Mouse (Mus musculus): ENCODE results near the gene Six2. TPM values are rescaled to one million over a fixed set of nuclear protein-coding genes. Genes with fewer than 3 reads are reported as not detected.

Six2 gene
- not detected for total RNA-seq (2021)
- long read RNA-seq, experiment 1: 0 reads
- long read RNA-seq, experiment 2: 0 reads

GRCm38 (mm10) chr17:85688236-85688910 is at the start of gene Six2:
TSS of gene Six2 (minus strand) at chr17:85688274.
- peak; percentile 44 to 56 for DNase-seq

GRCm38 (mm10) chr17:85737090-85737780 is 49.2 kb upstream of the Six2 start:
- DNase-seq: no peak

- DNase-seq: no peak
These were observed 43.3 kb upstream of the Six2 start for GRCm38 (mm10) chr17:85731329-85731728.

- peak in 1 of 2 experiments; percentile 12 for DNase-seq
These were observed 42.3 kb upstream of the Six2 start for GRCm38 (mm10) chr17:85730231-85731015.

GRCm38 (mm10) chr17:85728071-85728718 is 40.1 kb upstream of the Six2 start:
- DNase-seq: peak in 1 of 2 experiments; percentile 20

GRCm38 (mm10) chr17:85725988-85726387 is 37.9 kb upstream of the Six2 start:
- DNase-seq: no peak

GRCm38 (mm10) chr17:85723166-85723565 is 35.1 kb upstream of the Six2 start:
- no peak for DNase-seq

GRCm38 (mm10) chr17:85717266-85717665 is 29.2 kb upstream of the Six2 start:
- no peak for DNase-seq

- no peak for DNase-seq
These were observed 27.7 kb upstream of the Six2 start for GRCm38 (mm10) chr17:85715784-85716183.

GRCm38 (mm10) chr17:85714370-85714769 is 26.3 kb upstream of the Six2 start:
- DNase-seq: no peak

GRCm38 (mm10) chr17:85712874-85713273 is 24.8 kb upstream of the Six2 start:
- no peak for DNase-seq

GRCm38 (mm10) chr17:85704369-85705260 is 16.5 kb upstream of the Six2 start:
- DNase-seq: no peak

- DNase-seq: no peak
These were observed 12.0 kb upstream of the Six2 start for GRCm38 (mm10) chr17:85700028-85700427.

- DNase-seq: no peak
These were observed 10.6 kb upstream of the Six2 start for GRCm38 (mm10) chr17:85698643-85699042.

GRCm38 (mm10) chr17:85697976-85698375 is 9.9 kb upstream of the Six2 start:
- DNase-seq: no peak

- no peak for DNase-seq
These were observed 6.4 kb upstream of the Six2 start for GRCm38 (mm10) chr17:85694499-85694898.

GRCm38 (mm10) chr17:85693101-85693500 is 5.0 kb upstream of the Six2 start:
- no peak for DNase-seq

- DNase-seq: no peak
These were observed 4.5 kb upstream of the Six2 start for GRCm38 (mm10) chr17:85692594-85692993.

- DNase-seq: no peak
These were observed 3.8 kb upstream of the Six2 start for GRCm38 (mm10) chr17:85691701-85692536.

- DNase-seq: no peak
These were observed 2.9 kb upstream of the Six2 start for GRCm38 (mm10) chr17:85690969-85691335.

Data from adrenal gland, postnatal 36 days (tissue).